Mouse (Mus musculus): ENCODE data around the gene Tff3.

Gene Tff3

DNA sequence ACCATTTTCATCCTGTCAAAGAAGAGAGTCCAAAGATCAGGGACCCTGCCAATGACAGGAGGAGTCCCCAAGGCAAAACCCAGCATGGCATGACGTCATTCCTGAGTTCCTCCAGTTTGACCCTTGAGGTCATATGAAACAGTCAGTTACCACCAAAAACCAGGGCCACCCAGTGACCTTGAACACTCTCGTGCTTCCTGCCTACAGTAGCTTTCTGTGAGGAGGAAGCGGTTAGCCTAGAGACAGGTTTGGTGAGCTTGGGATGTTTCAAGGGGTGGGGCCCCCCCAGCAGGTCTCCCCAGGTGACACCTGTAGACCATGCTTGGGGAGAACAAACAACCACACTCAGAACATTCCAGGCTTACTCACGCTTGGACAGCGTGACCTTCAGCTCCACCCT lies 51.9 kb downstream of the Tff3 start:
- DNase-seq (ENCODE audit: low read depth, low spot score) = no peak

DNA sequence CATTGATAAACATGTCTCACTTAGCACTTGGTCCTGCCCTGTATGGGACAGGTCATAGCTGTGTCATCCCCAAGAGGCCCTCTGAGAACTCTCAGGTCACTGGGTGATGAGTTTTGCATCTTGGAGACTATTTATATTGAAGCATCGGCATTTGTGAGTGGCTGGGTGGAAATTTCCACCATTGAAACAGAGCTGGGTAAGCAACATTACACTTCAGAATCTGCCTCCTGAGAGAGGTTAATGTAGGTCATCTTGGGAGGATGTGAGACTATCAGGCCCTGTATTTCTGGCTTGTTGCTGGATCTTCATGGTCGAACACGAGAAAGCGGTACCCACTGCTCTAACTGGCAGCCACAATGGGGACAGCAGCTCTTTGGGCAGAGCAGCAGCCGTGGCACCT lies 54.0 kb downstream of the Tff3 start:
- DNase-seq (ENCODE audit: low read depth, low spot score) = no peak
